Mouse (Mus musculus): ENCODE results near the gene Sfxn1. TPM values are rescaled to one million over a fixed set of nuclear protein-coding genes. Genes with fewer than 3 reads are reported as not detected.

Sfxn1 gene
- total and polyA plus RNA-seq, 2 experiments from 2014 or later = 81.8 to 137 TPM

GRCm38 (mm10) chr13:54152421-54152820 is 80.8 kb downstream of the Sfxn1 start:
- WGBS = 73% methylated on average over 1 of the region's 1 CpGs
- H3K4me3 ChIP-seq (ENCODE audit: low read depth, low read length) = no peak overlapping the region
- H3K9ac ChIP-seq (replicated peaks; ENCODE audit: low read length, poor library complexity, severe bottlenecking) = no peak overlapping the region
- no peaks in the 10 kb centered on the region for H3K27me3 ChIP-seq (ENCODE audit: insufficient read depth, low read length)
- no peaks in the 10 kb centered on the region for H3K4me1 ChIP-seq (ENCODE audit: insufficient read depth, low read length)
- no peak overlapping the region for H3K27ac ChIP-seq (ENCODE audit: low read depth, low read length)
- H3K9me3 ChIP-seq (ENCODE audit: low read length) = no peaks in the 10 kb centered on the region
- DNase-seq (ENCODE audit: low spot score) (no peak), ATAC-seq (ENCODE audit: low FRiP score) (no peak)
- no peaks in the 10 kb centered on the region for H3K36me3 ChIP-seq (ENCODE audit: insufficient read depth, low read length)
- TF ChIP-seq CTCF (IDR thresholded peaks at IDR 0.05) = no peak; the same call in 1 of the 2 replicates
- no peak overlapping the region for H3K4me2 ChIP-seq (ENCODE audit: low read depth, low read length, poor library complexity, severe bottlenecking)

- ATAC-seq (ENCODE audit: low FRiP score) = no peak
- no peaks in the 10 kb centered on the region for H3K9me3 ChIP-seq (ENCODE audit: low read length)
- H3K4me3 ChIP-seq (ENCODE audit: low read depth, low read length) = no peak overlapping the region
- no peaks in the 10 kb centered on the region for H3K4me1 ChIP-seq (ENCODE audit: insufficient read depth, low read length)
- WGBS = 51% methylated on average over 7 of the region's 7 CpGs
- DNase-seq (ENCODE audit: low spot score) = peak; percentile 51
- no peak overlapping the region for H3K27ac ChIP-seq (ENCODE audit: low read depth, low read length)
- H3K9ac ChIP-seq (replicated peaks; ENCODE audit: low read length, poor library complexity, severe bottlenecking) = no peak overlapping the region
- no peak for TF ChIP-seq CTCF (IDR thresholded peaks at IDR 0.05)
- H3K27me3 ChIP-seq (ENCODE audit: insufficient read depth, low read length) = no peaks in the 10 kb centered on the region
- no peaks in the 10 kb centered on the region for H3K36me3 ChIP-seq (ENCODE audit: insufficient read depth, low read length)
- no peak overlapping the region for H3K4me2 ChIP-seq (ENCODE audit: low read depth, low read length, poor library complexity, severe bottlenecking)
These were observed 81.2 kb downstream of the Sfxn1 start for GRCm38 (mm10) chr13:54152911-54153310.

- Histone ChIP-seq H3K4me1 (ENCODE audit: insufficient read depth, low read length) (no peaks in the 10 kb centered on the region), H3K9me3 (ENCODE audit: low read length) (no peaks in the 10 kb centered on the region), H3K36me3 (ENCODE audit: insufficient read depth, low read length) (no peaks in the 10 kb centered on the region), H3K4me2 (ENCODE audit: low read depth, low read length, poor library complexity, severe bottlenecking) (no peak overlapping the region), H3K27ac (ENCODE audit: low read depth, low read length) (no peak overlapping the region), H3K9ac (replicated peaks; ENCODE audit: low read length, poor library complexity, severe bottlenecking) (no peak overlapping the region), H3K4me3 (ENCODE audit: low read depth, low read length) (no peak overlapping the region), H3K27me3 (ENCODE audit: insufficient read depth, low read length) (no peaks in the 10 kb centered on the region)
- DNase-seq (ENCODE audit: low spot score) = no peak
- TF ChIP-seq CTCF (IDR thresholded peaks at IDR 0.05) = no peak
- ATAC-seq (ENCODE audit: low FRiP score) = no peak
- WGBS = 33% methylated on average over 9 of the region's 9 CpGs
These were observed 82.1 kb downstream of the Sfxn1 start for GRCm38 (mm10) chr13:54153672-54154218.

DNA sequence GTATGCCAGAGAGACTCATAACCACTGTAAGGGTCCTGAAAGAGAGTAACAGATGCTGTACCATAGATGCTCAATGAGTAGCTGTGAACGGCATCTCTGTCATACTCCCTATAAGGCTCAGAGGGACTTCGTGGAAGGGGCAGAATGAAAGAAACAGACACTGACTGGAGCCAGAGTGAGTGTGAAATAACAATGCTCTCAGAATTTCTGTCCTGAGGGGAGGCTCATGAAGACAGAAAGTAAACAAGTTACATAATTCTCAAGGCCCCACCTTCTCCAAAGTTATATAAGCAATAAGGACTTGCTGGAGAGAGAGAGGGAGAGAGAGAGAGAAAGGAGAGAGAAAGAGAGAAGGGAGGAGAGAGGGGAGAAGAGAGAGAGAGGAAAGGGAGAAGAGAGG is 84.2 kb downstream of the Sfxn1 start:
- Histone ChIP-seq H3K9me3 (ENCODE audit: low read length) (no peaks in the 10 kb centered on the region), H3K4me2 (ENCODE audit: low read depth, low read length, poor library complexity, severe bottlenecking) (no peak overlapping the region), H3K27me3 (ENCODE audit: insufficient read depth, low read length) (no peaks in the 10 kb centered on the region), H3K27ac (ENCODE audit: low read depth, low read length) (no peak overlapping the region), H3K4me1 (ENCODE audit: insufficient read depth, low read length) (peaks cover 5% of the 10 kb centered on the region; the same call in 1 of the 2 replicates), H3K36me3 (ENCODE audit: insufficient read depth, low read length) (no peaks in the 10 kb centered on the region), H3K4me3 (ENCODE audit: low read depth, low read length) (no peak overlapping the region), H3K9ac (replicated peaks; ENCODE audit: low read length, poor library complexity, severe bottlenecking) (no peak overlapping the region)
- WGBS = 91% methylated on average over 2 of the region's 2 CpGs
- no peak for ATAC-seq (ENCODE audit: low FRiP score)
- no peak for TF ChIP-seq CTCF (IDR thresholded peaks at IDR 0.05)
- DNase-seq (ENCODE audit: low spot score) = no peak

Other genes starting within 250 kb of the Sfxn1 start
- 2.1 and 3.4 TPM in 2 replicates for gene Drd1, start 16.2 kb upstream of the Sfxn1 start, total RNA-seq (2014; rRNA removed)
- 1.9 and 2.4 TPM in 2 replicates for gene Drd1, start 16.2 kb upstream of the Sfxn1 start, polyA plus RNA-seq (2015; fragmentation: Nextera tagmentation; extraction: Ambion mirVana)
- gene Hrh2, start 120.3 kb downstream of the Sfxn1 start, total RNA-seq (2014; rRNA removed) = 2.0 and 2.3 TPM in 2 replicates
- gene Hrh2, start 120.3 kb downstream of the Sfxn1 start, polyA plus RNA-seq (2015; fragmentation: Nextera tagmentation; extraction: Ambion mirVana) = 1.2 and 1.5 TPM in 2 replicates